Mouse (Mus musculus): Measurements from ENCODE around the gene Vmn1r4.
A peak's percentile ranks its signal among the peaks of the same experiment; 100 is the strongest.

The Vmn1r4 gene

GRCm38 (mm10) chr6:56923726-56924707 lies at the start of gene Vmn1r4, which contains the start of gene Nt5c3:
TSS of gene Vmn1r4 (plus strand) at chr6:56924015.
TSS of gene Nt5c3 (minus strand) at chr6:56923932.
- DNase-seq (ENCODE audit: low spot score): peak; percentile 95

- DNase-seq (ENCODE audit: low spot score): no peak
Observed at GRCm38 (mm10) chr6:56876870-56877269, 46.9 kb upstream of the Vmn1r4 start.

- DNase-seq (ENCODE audit: low spot score): no peak
Observed at GRCm38 (mm10) chr6:56877985-56878384, 45.8 kb upstream of the Vmn1r4 start.

- no peak for DNase-seq (ENCODE audit: low spot score)
Observed at GRCm38 (mm10) chr6:56879352-56879955, 44.4 kb upstream of the Vmn1r4 start.

GRCm38 (mm10) chr6:56888561-56888960 lies 35.3 kb upstream of the Vmn1r4 start:
- DNase-seq (ENCODE audit: low spot score): no peak

GRCm38 (mm10) chr6:56890762-56891161 lies 33.1 kb upstream of the Vmn1r4 start:
- DNase-seq (ENCODE audit: low spot score): no peak

GRCm38 (mm10) chr6:56899601-56900000 lies 24.2 kb upstream of the Vmn1r4 start:
- no peak for DNase-seq (ENCODE audit: low spot score)

- no peak for DNase-seq (ENCODE audit: low spot score)
Observed at GRCm38 (mm10) chr6:56901336-56901735, 22.5 kb upstream of the Vmn1r4 start.

GRCm38 (mm10) chr6:56901824-56902386 lies 21.9 kb upstream of the Vmn1r4 start:
- DNase-seq (ENCODE audit: low spot score): peak; percentile 61

- DNase-seq (ENCODE audit: low spot score): no peak
Observed at GRCm38 (mm10) chr6:56902606-56903520, 21.0 kb upstream of the Vmn1r4 start.

GRCm38 (mm10) chr6:56903831-56904230 lies 20.0 kb upstream of the Vmn1r4 start:
- DNase-seq (ENCODE audit: low spot score): no peak

- no peak for DNase-seq (ENCODE audit: low spot score)
Observed at GRCm38 (mm10) chr6:56904330-56904729, 19.5 kb upstream of the Vmn1r4 start.

GRCm38 (mm10) chr6:56904982-56905381 lies 18.8 kb upstream of the Vmn1r4 start:
- DNase-seq (ENCODE audit: low spot score): no peak

GRCm38 (mm10) chr6:56905486-56905885 lies 18.3 kb upstream of the Vmn1r4 start:
- no peak for DNase-seq (ENCODE audit: low spot score)

GRCm38 (mm10) chr6:56906121-56906846 lies 17.5 kb upstream of the Vmn1r4 start:
- DNase-seq (ENCODE audit: low spot score): no peak

GRCm38 (mm10) chr6:56907973-56908372 lies 15.8 kb upstream of the Vmn1r4 start:
- no peak for DNase-seq (ENCODE audit: low spot score)

GRCm38 (mm10) chr6:56908397-56908796 lies 15.4 kb upstream of the Vmn1r4 start:
- DNase-seq (ENCODE audit: low spot score): no peak

GRCm38 (mm10) chr6:56908912-56909311 lies 14.9 kb upstream of the Vmn1r4 start:
- DNase-seq (ENCODE audit: low spot score): peak; percentile 30

- no peak for DNase-seq (ENCODE audit: low spot score)
Observed at GRCm38 (mm10) chr6:56910910-56911309, 12.9 kb upstream of the Vmn1r4 start.

GRCm38 (mm10) chr6:56913092-56913858 lies 10.5 kb upstream of the Vmn1r4 start:
- no peak for DNase-seq (ENCODE audit: low spot score)
